Mouse (Mus musculus): ENCODE results near the gene Alyref.

The Alyref gene

GRCm38 (mm10) chr11:120542376-120542775 is 55.8 kb downstream of the Alyref start:
- no peak for DNase-seq (ENCODE audit: low spot score)
